In genomic region chr9:119646942-119647547, GRCm38 (mm10) we compare ENCODE assay signal across 9 mouse cellular contexts.
DNase-seq lines count a peak whose midpoint lies in the region; TF ChIP-seq lines count a peak whose summit lies in the region.
"Had no signal": no experiment of that assay in that cellular context is flagged by ENCODE, and none has a peak within 500 bp of the region (broad histone marks: within the 10 kb centered on the region; RNA-seq: fewer than 3 reads in every experiment).

No protein-coding gene starts in this region.

- no peaks in the 10 kb centered on the region for H3K36me3 ChIP-seq in testis, adult 2 months (ENCODE audit: control insufficient read depth, insufficient read depth, low read length)
- H3K36me3 ChIP-seq: lung, embryonic 15.5 days had no signal

- H3K27ac ChIP-seq in gastrocnemius, adult 2 months: no peak overlapping the region
- no peak overlapping the region for H3K27ac ChIP-seq in testis, adult 2 months (ENCODE audit: control insufficient read depth, insufficient read depth, low read depth, low read length)
- H3K27ac ChIP-seq: lung, embryonic 15.5 days had no signal

- intact Hi-C loops in gastrocnemius, adult 2 months (cut with DNase I): no loop called here

- TF ChIP-seq CTCF in gastrocnemius, adult 2 months (IDR thresholded peaks at IDR 0.05): peak; percentile 67
- peak; percentile 76; the same call in 1 of the 2 replicates for TF ChIP-seq CTCF in testis, adult 2 months (IDR thresholded peaks at IDR 0.05; ENCODE audit: control insufficient read depth, insufficient read depth, insufficient replicate concordance, low read depth, low read length)

- H3K4me1 ChIP-seq in testis, adult 2 months (ENCODE audit: control insufficient read depth, insufficient read depth, low read length): no peaks in the 10 kb centered on the region
- H3K4me1 ChIP-seq: lung, embryonic 15.5 days had no signal

- no peak overlapping the region for H3K4me3 ChIP-seq in gastrocnemius, adult 2 months
- H3K4me3 ChIP-seq in testis, adult 2 months (ENCODE audit: control insufficient read depth, low read depth, low read length): no peak overlapping the region
- H3K4me3 ChIP-seq: lung, embryonic 15.5 days had no signal

- DNase-seq in gastrocnemius, adult 2 months: peak; percentile 67
- no peak for DNase-seq in gastrocnemius, adult 8-10 months (ENCODE audit: low spot score in 2 of 2)
- DNase-seq in B cell, adult 2 months: peak; percentile 75
- DNase-seq in adrenal gland, adult 8-10 months: peak; percentile 33
- DNase-seq in forelimb bud, embryonic 11.5 days (ENCODE audit: low read depth, low spot score): peak; percentile 62
- peak; percentile 66 to 93 for DNase-seq in layer of hippocampus, postnatal 25 days (ENCODE audit: extremely low spot score in 1 of 2, low spot score in 1 of 2)
- DNase-seq in mesoderm, embryonic 11.5 days (ENCODE audit: low read depth, low spot score): peak; percentile 74

- no peaks in the 10 kb centered on the region for H3K27me3 ChIP-seq in testis, adult 2 months (ENCODE audit: control insufficient read depth, insufficient read depth, low read length)
- H3K27me3 ChIP-seq: lung, embryonic 15.5 days had no signal

- TF ChIP-seq POLR2A in testis, adult 2 months (IDR thresholded peaks at IDR 0.05; ENCODE audit: control insufficient read depth, low read depth, low read length): no peak

Comparison
In these comparisons a context has a peak if more than half of its experiments do, and no peak if none do; other contexts are left out.
1. DNase-seq: peak in gastrocnemius, adult 2 months (single experiment), B cell, adult 2 months (2 of 2), adrenal gland, adult 8-10 months (single experiment), forelimb bud, embryonic 11.5 days (single experiment), layer of hippocampus, postnatal 25 days (2 of 2) and mesoderm, embryonic 11.5 days (single experiment); none in gastrocnemius, adult 8-10 months (0 of 2).